Mouse (Mus musculus) brain, embryonic 18.5 days (tissue): ENCODE results near the gene Mgrn1.
A peak's percentile ranks its signal among the peaks of the same experiment; 100 is the strongest.

Source experiments
- DNase-seq: peaks from one replicate; pipeline ENCODE4 v3.0.0-alpha.2; 2012; ENCODE audit warnings: low read depth, low spot score

Mgrn1 gene

GRCm38 (mm10) chr16:4878192-4878885 lies 7.7 kb upstream of the Mgrn1 start:
- DNase-seq, result no peak

- DNase-seq, result no peak
These were observed 6.8 kb upstream of the Mgrn1 start for GRCm38 (mm10) chr16:4879101-4879707.

GRCm38 (mm10) chr16:4879708-4880124 lies 6.3 kb upstream of the Mgrn1 start:
- peak; percentile 72 for DNase-seq

- DNase-seq, result peak; percentile 100
These were observed 5.8 kb upstream of the Mgrn1 start, which contains the start of gene Ubald1 for GRCm38 (mm10) chr16:4880136-4880825. Gene Ubald1 (minus strand): TSS chr16:4880315.

GRCm38 (mm10) chr16:4881400-4882351 lies 4.4 kb upstream of the Mgrn1 start:
- DNase-seq, result no peak

GRCm38 (mm10) chr16:4884930-4885329 lies 1.1 kb upstream of the Mgrn1 start:
- no peak for DNase-seq

- DNase-seq, result no peak
These were observed 606 bp downstream of the Mgrn1 start for GRCm38 (mm10) chr16:4886690-4887020.

GRCm38 (mm10) chr16:4890201-4890709 lies 4.2 kb downstream of the Mgrn1 start:
- DNase-seq, result no peak

GRCm38 (mm10) chr16:4892171-4892570 lies 6.1 kb downstream of the Mgrn1 start:
- DNase-seq, result no peak

GRCm38 (mm10) chr16:4894201-4894908 lies 8.3 kb downstream of the Mgrn1 start:
- no peak for DNase-seq

GRCm38 (mm10) chr16:4896249-4897027 lies 10.4 kb downstream of the Mgrn1 start:
- no peak for DNase-seq

GRCm38 (mm10) chr16:4897146-4897730 lies 11.2 kb downstream of the Mgrn1 start:
- DNase-seq, result no peak

GRCm38 (mm10) chr16:4898881-4899280 lies 12.8 kb downstream of the Mgrn1 start:
- DNase-seq, result no peak

GRCm38 (mm10) chr16:4899711-4900110 lies 13.7 kb downstream of the Mgrn1 start:
- DNase-seq, result no peak

- DNase-seq, result no peak
These were observed 15.1 kb downstream of the Mgrn1 start for GRCm38 (mm10) chr16:4901167-4901566.

GRCm38 (mm10) chr16:4902390-4902789 lies 16.3 kb downstream of the Mgrn1 start:
- no peak for DNase-seq

- DNase-seq, result no peak
These were observed 17.5 kb downstream of the Mgrn1 start for GRCm38 (mm10) chr16:4903491-4904102.

GRCm38 (mm10) chr16:4904878-4905277 lies 18.8 kb downstream of the Mgrn1 start:
- DNase-seq, result no peak

- DNase-seq, result no peak
These were observed 19.5 kb downstream of the Mgrn1 start for GRCm38 (mm10) chr16:4905591-4905990.
